Mouse (Mus musculus) liver, embryonic 16.5 days (tissue): ENCODE measurements around the gene Spata5. TPM values are rescaled to one million over a fixed set of nuclear protein-coding genes. Genes with fewer than 3 reads are reported as not detected.

Experiments used
- ATAC-seq: fragments of 200-750 bp; cut with Nextera tagmentation; 2 replicates; pipeline ENCODE4 v1.8.0; 2017; ENCODE audit warnings: low read depth, mild to moderate bottlenecking, moderate number of reproducible peaks, moderate library complexity
- H3K27ac ChIP-seq: fragments of 300-500 bp; sonication (generic); 2 replicates; pipeline ENCODE4 v1.5.1; 2014; ENCODE audit warnings: mild to moderate bottlenecking, low read length
- H3K27me3 ChIP-seq: fragments of 300-500 bp; sonication (generic); 2 replicates; pipeline ENCODE4 v1.6.1; 2014; ENCODE audit warnings: low read depth, low read length, mixed read lengths; ENCODE audit not compliant: control insufficient read depth, insufficient read depth
- H3K36me3 ChIP-seq: fragments of 300-500 bp; sonication (generic); 2 replicates; pipeline ENCODE4 v1.6.1; 2014; ENCODE audit warnings: mild to moderate bottlenecking; ENCODE audit not compliant: control insufficient read depth, insufficient read depth
- H3K4me1 ChIP-seq: fragments of 300-500 bp; sonication (generic); 2 replicates; pipeline ENCODE4 v1.6.1; 2014; ENCODE audit warnings: low read depth, low read length, mixed read lengths; ENCODE audit not compliant: control insufficient read depth
- H3K4me2 ChIP-seq: fragments of 300-500 bp; sonication (generic); 2 replicates; pipeline ENCODE4 v1.6.1; 2014; ENCODE audit warnings: low read depth, low read length, mixed read lengths
- H3K4me3 ChIP-seq: fragments of 300-500 bp; sonication (generic); 2 replicates; pipeline ENCODE4 v1.5.1; 2014; ENCODE audit warnings: low read depth, mild to moderate bottlenecking, low read length
- H3K9ac ChIP-seq: fragments of 300-500 bp; sonication (generic); 2 replicates; pipeline ENCODE4 v1.6.1; 2014; ENCODE audit warnings: low read depth, low read length
- H3K9me3 ChIP-seq: fragments of 300-500 bp; sonication (generic); replicated peaks from 2 replicates; pipeline ENCODE4 v1.6.1; 2016; ENCODE audit warnings: low read length; ENCODE audit not compliant: control insufficient read depth
- WGBS: fragments of 180-500 bp; shearing (Covaris S2); extraction: QIAGEN DNeasy Blood & Tissue Kit; methylation state at CpG from one replicate; pipeline ENCODE4 v1.1.7; 2014; ENCODE audit not compliant: insufficient replicate concordance; 5-methylcytosine and 5-hydroxymethylcytosine counted together
- polyA plus RNA-seq: library from polyadenylated mRNA; unstranded; fragments of >200 nt; fragmentation: Nextera tagmentation; extraction: Ambion mirVana; gene quantifications from 2 replicates; pipeline ENCODE4 v1.2.1, GENCODE M21; 2015

The Spata5 gene
- polyA plus RNA-seq, 1 experiment from 2014 or later: 14.6 TPM

- 75% methylated on average over 1 of the region's 1 CpGs for WGBS
- peaks cover 38% of the 10 kb centered on the region for H3K4me1 ChIP-seq
- ATAC-seq: no peak
- H3K4me2 ChIP-seq: no peak overlapping the region
- no peaks in the 10 kb centered on the region for H3K9me3 ChIP-seq
- H3K36me3 ChIP-seq: no peaks in the 10 kb centered on the region
- no peaks in the 10 kb centered on the region for H3K27me3 ChIP-seq
- no peak overlapping the region for H3K9ac ChIP-seq
- H3K27ac ChIP-seq: peak overlapping the region; percentile 39; the same call in 1 of the 2 replicates
- H3K4me3 ChIP-seq: no peak overlapping the region
These were observed 147.8 kb downstream of the Spata5 start for GRCm38 (mm10) chr3:37567505-37567904.

GRCm38 (mm10) chr3:37568780-37569179 lies 149.1 kb downstream of the Spata5 start:
- WGBS: 66% methylated on average over 1 of the region's 1 CpGs
- Histone ChIP-seq H3K4me1 (peaks cover 39% of the 10 kb centered on the region), H3K4me2 (no peak overlapping the region), H3K9me3 (no peaks in the 10 kb centered on the region), H3K9ac (no peak overlapping the region), H3K4me3 (no peak overlapping the region), H3K36me3 (no peaks in the 10 kb centered on the region), H3K27me3 (no peaks in the 10 kb centered on the region), H3K27ac (peak overlapping the region; percentile 56)
- peak; percentile 52 for ATAC-seq

GRCm38 (mm10) chr3:37569661-37570566 lies 150.2 kb downstream of the Spata5 start:
- H3K4me1 ChIP-seq: peaks cover 39% of the 10 kb centered on the region
- no peaks in the 10 kb centered on the region for H3K9me3 ChIP-seq
- H3K27ac ChIP-seq: no peak overlapping the region

GRCm38 (mm10) chr3:37571633-37572032 lies 151.9 kb downstream of the Spata5 start:
- Histone ChIP-seq H3K4me2 (no peak overlapping the region), H3K4me3 (no peak overlapping the region), H3K27ac (no peak overlapping the region), H3K9ac (no peak overlapping the region), H3K36me3 (no peaks in the 10 kb centered on the region), H3K9me3 (no peaks in the 10 kb centered on the region), H3K4me1 (peaks cover 37% of the 10 kb centered on the region), H3K27me3 (no peaks in the 10 kb centered on the region)
- 61% methylated on average over 4 of the region's 4 CpGs for WGBS
- no peak for ATAC-seq

More at GRCm38 (mm10) chr3:37569661-37570566, 150.2 kb downstream of the Spata5 start:
- no peaks in the 10 kb centered on the region for H3K27me3 ChIP-seq
- H3K36me3 ChIP-seq: no peaks in the 10 kb centered on the region
- H3K4me2 ChIP-seq: no peak overlapping the region
- H3K9ac ChIP-seq: no peak overlapping the region
- 83% methylated on average over 22 of the region's 22 CpGs for WGBS
- ATAC-seq: no peak
- H3K4me3 ChIP-seq: no peak overlapping the region

GRCm38 (mm10) chr3:37572066-37572465 lies 152.4 kb downstream of the Spata5 start:
- H3K9ac ChIP-seq: no peak overlapping the region
- 82% methylated on average over 6 of the region's 6 CpGs for WGBS
- no peak overlapping the region for H3K4me2 ChIP-seq
- H3K4me1 ChIP-seq: peaks cover 37% of the 10 kb centered on the region
- H3K27ac ChIP-seq: no peak overlapping the region
- H3K4me3 ChIP-seq: no peak overlapping the region
- H3K27me3 ChIP-seq: no peaks in the 10 kb centered on the region
- no peak for ATAC-seq
- H3K9me3 ChIP-seq: no peaks in the 10 kb centered on the region
- no peaks in the 10 kb centered on the region for H3K36me3 ChIP-seq

GRCm38 (mm10) chr3:37576840-37577239 lies 157.1 kb downstream of the Spata5 start:
- peak; percentile 70 for ATAC-seq

GRCm38 (mm10) chr3:37577706-37578105 lies 158.0 kb downstream of the Spata5 start:
- peaks cover 23% of the 10 kb centered on the region for H3K4me1 ChIP-seq
- H3K4me2 ChIP-seq: no peak overlapping the region
- H3K36me3 ChIP-seq: no peaks in the 10 kb centered on the region
- no peak for ATAC-seq
- H3K4me3 ChIP-seq: no peak overlapping the region
- no peaks in the 10 kb centered on the region for H3K27me3 ChIP-seq
- no peak overlapping the region for H3K27ac ChIP-seq
- H3K9ac ChIP-seq: no peak overlapping the region
- H3K9me3 ChIP-seq: no peaks in the 10 kb centered on the region
- 77% methylated on average over 3 of the region's 3 CpGs for WGBS

More at GRCm38 (mm10) chr3:37576840-37577239, 157.1 kb downstream of the Spata5 start:
- peak overlapping the region; percentile 16; the same call in 1 of the 2 replicates for H3K9ac ChIP-seq
- H3K27me3 ChIP-seq: no peaks in the 10 kb centered on the region
- H3K4me3 ChIP-seq: no peak overlapping the region
- no peaks in the 10 kb centered on the region for H3K36me3 ChIP-seq
- WGBS: 57% methylated on average over 6 of the region's 6 CpGs
- H3K9me3 ChIP-seq: no peaks in the 10 kb centered on the region
- H3K4me2 ChIP-seq: no peak overlapping the region; the same call in 1 of the 2 replicates
- H3K4me1 ChIP-seq: peaks cover 23% of the 10 kb centered on the region
- H3K27ac ChIP-seq: peak overlapping the region; percentile 62

- Histone ChIP-seq H3K27me3 (no peaks in the 10 kb centered on the region), H3K4me3 (no peak overlapping the region), H3K27ac (no peak overlapping the region), H3K36me3 (no peaks in the 10 kb centered on the region), H3K9me3 (no peaks in the 10 kb centered on the region), H3K9ac (no peak overlapping the region), H3K4me2 (no peak overlapping the region), H3K4me1 (no peaks in the 10 kb centered on the region; the same call in 1 of the 2 replicates)
- 65% methylated on average over 5 of the region's 5 CpGs for WGBS
- no peak for ATAC-seq
These were observed 164.9 kb downstream of the Spata5 start for GRCm38 (mm10) chr3:37584576-37584975.
